Mouse (Mus musculus): ENCODE results near the gene Gna11. TPM values are rescaled to one million over a fixed set of nuclear protein-coding genes. Genes with fewer than 3 reads are reported as not detected.

The Gna11 gene
- polyA plus RNA-seq, 1 experiment from 2014 or later, result 57.4 TPM

DNA sequence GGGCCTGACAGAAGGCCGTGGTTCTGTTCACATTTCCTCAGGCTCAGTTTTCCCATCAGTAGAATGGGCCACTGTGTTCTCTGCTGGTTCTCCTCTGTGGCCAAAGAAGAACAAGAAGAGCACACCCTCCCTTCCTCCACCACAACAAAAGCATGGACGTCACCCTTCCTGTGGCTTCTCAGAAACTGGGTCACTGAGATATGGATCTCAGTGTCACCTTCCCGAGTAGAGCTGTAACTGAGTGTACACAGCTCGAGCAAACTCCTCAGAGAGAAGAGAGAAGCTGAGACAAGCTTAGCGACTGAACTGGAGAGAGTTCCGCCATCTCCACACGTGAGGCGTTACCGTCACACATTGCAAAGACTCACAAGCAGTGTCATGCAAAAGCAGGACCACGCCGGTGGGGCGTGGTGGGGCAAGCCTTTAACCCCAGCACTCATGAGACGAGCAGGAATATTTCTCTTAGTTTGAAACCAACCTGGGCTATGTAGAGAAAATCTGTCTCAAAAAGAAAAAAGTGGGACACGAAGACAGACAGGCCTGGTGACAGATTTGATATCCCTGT is 34.7 kb downstream of the Gna11 start:
- Histone ChIP-seq H3K36me3 (ENCODE audit: control insufficient read depth, insufficient read depth, low read length) (no peaks in the 10 kb centered on the region), H3K4me2 (ENCODE audit: low read length) (no peak overlapping the region), H3K4me3 (ENCODE audit: control insufficient read depth in 1 of 2, insufficient read depth in 1 of 2, low read depth in 1 of 2, low read length in 2 of 2) (no peak overlapping the region), H3K4me1 (ENCODE audit: control insufficient read depth in 2 of 2, insufficient read depth in 2 of 2, low read length in 2 of 2) (no peaks in the 10 kb centered on the region), H3K9me3 (ENCODE audit: control insufficient read depth, low read length) (0 out of 2 replicates have a peak, but pooled peaks cover 4% of the 10 kb centered on the region), H3K27me3 (ENCODE audit: control insufficient read depth, insufficient read depth, low read length) (peaks cover 12% of the 10 kb centered on the region), H3K9ac (ENCODE audit: low read length) (no peak overlapping the region), H3K27ac (replicated peaks in 1 of 2; ENCODE audit: control insufficient read depth in 1 of 2, insufficient read depth in 1 of 2, low read depth in 2 of 2, low read length in 2 of 2) (no peak overlapping the region)
- 76% methylated on average over 14 of the region's 14 CpGs for WGBS
- ATAC-seq (ENCODE audit: insufficient number of reproducible peaks, insufficient read depth, low FRiP score, low read depth), result no peak

DNA sequence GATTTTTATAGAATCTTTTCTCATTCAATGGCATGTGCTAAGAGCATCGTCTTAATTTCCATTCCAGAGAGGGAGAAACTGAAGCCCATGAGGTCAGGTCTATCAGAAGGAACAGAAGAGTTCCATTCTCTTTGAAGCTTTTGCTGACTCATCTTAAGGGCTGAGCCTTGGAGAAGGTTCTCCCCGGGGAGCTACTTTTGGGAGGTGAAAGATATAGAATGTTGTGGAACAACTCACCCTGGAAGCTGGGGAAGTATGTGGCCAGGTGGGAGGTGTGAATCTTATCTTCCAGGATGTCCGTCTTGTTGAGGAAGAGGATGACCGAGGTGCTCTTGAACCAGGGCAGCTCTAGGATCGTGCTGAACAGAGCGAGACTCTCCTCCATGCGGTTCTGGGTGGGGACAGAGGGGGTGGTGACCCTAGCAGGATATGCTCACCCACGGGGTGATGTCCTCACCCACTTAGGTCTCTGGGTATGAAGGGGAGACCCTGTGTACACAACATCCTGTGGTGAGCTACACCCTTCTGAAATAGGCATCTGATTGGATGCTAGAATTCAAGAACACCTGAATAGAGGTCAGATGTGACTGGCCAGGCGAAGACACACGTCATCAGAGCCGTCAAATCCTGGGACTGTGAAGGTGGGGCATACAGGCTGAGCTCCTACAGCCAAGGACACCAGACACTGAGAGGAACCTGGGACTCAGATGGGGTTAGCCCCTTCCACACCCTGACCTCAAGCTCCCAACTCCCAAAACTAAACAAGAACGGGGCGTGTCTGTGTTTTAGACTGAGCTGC is 37.1 kb downstream of the Gna11 start:
- no peak overlapping the region for H3K9ac ChIP-seq (ENCODE audit: low read length)
- H3K4me2 ChIP-seq (ENCODE audit: low read length), result no peak overlapping the region
- no peak for ATAC-seq (ENCODE audit: insufficient number of reproducible peaks, insufficient read depth, low FRiP score, low read depth)
- peaks cover 22% of the 10 kb centered on the region for H3K27me3 ChIP-seq (ENCODE audit: control insufficient read depth, insufficient read depth, low read length)
- no peak overlapping the region for H3K27ac ChIP-seq (replicated peaks in 1 of 2; ENCODE audit: control insufficient read depth in 1 of 2, insufficient read depth in 1 of 2, low read depth in 2 of 2, low read length in 2 of 2)
- no peaks in the 10 kb centered on the region for H3K9me3 ChIP-seq (ENCODE audit: control insufficient read depth, low read length)
- H3K36me3 ChIP-seq (ENCODE audit: control insufficient read depth, insufficient read depth, low read length), result no peaks in the 10 kb centered on the region
- H3K4me1 ChIP-seq (ENCODE audit: control insufficient read depth in 2 of 2, insufficient read depth in 2 of 2, low read length in 2 of 2), result no peaks in the 10 kb centered on the region; a peak in 1 of 4 replicates
- 54% methylated on average over 13 of the region's 13 CpGs for WGBS
- H3K4me3 ChIP-seq (ENCODE audit: control insufficient read depth in 1 of 2, insufficient read depth in 1 of 2, low read depth in 1 of 2, low read length in 2 of 2), result no peak overlapping the region

DNA sequence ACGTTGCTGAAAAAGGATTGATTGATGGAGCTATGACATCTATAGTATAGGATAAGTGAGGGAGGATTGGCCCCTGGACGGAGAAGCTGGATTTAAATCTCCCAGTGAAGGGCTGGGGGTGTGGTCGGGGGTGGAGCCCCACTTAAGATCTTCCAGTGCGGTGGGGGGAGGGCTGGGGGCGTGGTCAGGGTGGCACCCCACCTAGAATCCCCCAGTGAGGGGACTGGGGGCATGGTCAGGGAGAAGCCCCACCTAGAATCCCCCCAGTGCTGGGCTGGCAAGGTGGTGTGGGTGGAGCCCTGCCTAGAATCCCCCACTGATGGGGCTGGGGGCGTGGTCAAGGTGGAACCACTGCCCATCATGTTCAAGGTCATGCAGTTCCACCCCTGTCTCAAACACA is 37.9 kb downstream of the Gna11 start:
- Histone ChIP-seq H3K4me1 (ENCODE audit: control insufficient read depth in 2 of 2, insufficient read depth in 2 of 2, low read length in 2 of 2) (no peaks in the 10 kb centered on the region; a peak in 1 of 4 replicates), H3K27me3 (ENCODE audit: control insufficient read depth, insufficient read depth, low read length) (peaks cover 18% of the 10 kb centered on the region), H3K36me3 (ENCODE audit: control insufficient read depth, insufficient read depth, low read length) (no peaks in the 10 kb centered on the region), H3K4me2 (ENCODE audit: low read length) (no peak overlapping the region), H3K9me3 (ENCODE audit: control insufficient read depth, low read length) (no peaks in the 10 kb centered on the region), H3K9ac (ENCODE audit: low read length) (no peak overlapping the region), H3K4me3 (ENCODE audit: control insufficient read depth in 1 of 2, insufficient read depth in 1 of 2, low read depth in 1 of 2, low read length in 2 of 2) (no peak overlapping the region), H3K27ac (replicated peaks in 1 of 2; ENCODE audit: control insufficient read depth in 1 of 2, insufficient read depth in 1 of 2, low read depth in 2 of 2, low read length in 2 of 2) (no peak overlapping the region)
- 33% methylated on average over 6 of the region's 6 CpGs for WGBS
- ATAC-seq (ENCODE audit: insufficient number of reproducible peaks, insufficient read depth, low FRiP score, low read depth), result no peak

DNA sequence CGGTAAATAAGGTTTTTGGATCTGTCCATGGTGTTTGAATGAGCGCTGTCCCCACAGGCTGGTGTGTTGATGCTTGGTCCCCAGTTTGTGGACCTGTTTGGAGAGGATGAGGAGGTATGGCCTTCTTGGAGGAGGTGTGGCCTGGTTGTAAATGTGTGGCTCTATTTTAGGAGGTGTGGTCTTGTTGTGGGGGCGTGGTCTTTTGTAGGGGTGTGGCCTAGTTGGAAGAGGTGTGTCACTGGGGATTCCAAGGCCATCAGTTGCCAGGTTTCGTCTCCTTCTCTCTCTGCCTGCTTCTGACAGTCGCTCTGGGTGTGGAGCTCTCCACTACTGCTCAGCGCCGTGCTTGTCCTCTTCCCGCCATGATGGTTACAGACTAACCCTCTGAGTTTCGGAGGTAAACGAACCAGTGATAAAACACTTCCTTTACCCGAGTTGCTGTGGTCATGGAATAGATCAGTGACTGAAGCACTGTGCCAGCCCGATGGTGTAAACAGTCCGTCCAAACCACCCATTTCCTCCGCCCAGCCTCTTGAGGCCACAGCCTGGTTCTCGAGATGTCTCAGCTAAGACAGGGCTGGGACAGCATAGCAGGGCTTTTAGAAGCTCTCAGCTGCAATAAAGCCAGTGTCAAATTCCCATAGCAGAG is 39.9 kb downstream of the Gna11 start:
- Histone ChIP-seq H3K4me2 (ENCODE audit: low read length) (no peak overlapping the region), H3K4me1 (ENCODE audit: control insufficient read depth in 2 of 2, insufficient read depth in 2 of 2, low read length in 2 of 2) (no peaks in the 10 kb centered on the region; a peak in 1 of 4 replicates), H3K4me3 (ENCODE audit: control insufficient read depth in 1 of 2, insufficient read depth in 1 of 2, low read depth in 1 of 2, low read length in 2 of 2) (no peak overlapping the region), H3K27me3 (ENCODE audit: control insufficient read depth, insufficient read depth, low read length) (peaks cover 11% of the 10 kb centered on the region), H3K27ac (replicated peaks in 1 of 2; ENCODE audit: control insufficient read depth in 1 of 2, insufficient read depth in 1 of 2, low read depth in 2 of 2, low read length in 2 of 2) (no peak overlapping the region), H3K9me3 (ENCODE audit: control insufficient read depth, low read length) (no peaks in the 10 kb centered on the region), H3K36me3 (ENCODE audit: control insufficient read depth, insufficient read depth, low read length) (no peaks in the 10 kb centered on the region), H3K9ac (ENCODE audit: low read length) (no peak overlapping the region)
- ATAC-seq (ENCODE audit: insufficient number of reproducible peaks, insufficient read depth, low FRiP score, low read depth), result no peak
- 72% methylated on average over 15 of the region's 15 CpGs for WGBS

DNA sequence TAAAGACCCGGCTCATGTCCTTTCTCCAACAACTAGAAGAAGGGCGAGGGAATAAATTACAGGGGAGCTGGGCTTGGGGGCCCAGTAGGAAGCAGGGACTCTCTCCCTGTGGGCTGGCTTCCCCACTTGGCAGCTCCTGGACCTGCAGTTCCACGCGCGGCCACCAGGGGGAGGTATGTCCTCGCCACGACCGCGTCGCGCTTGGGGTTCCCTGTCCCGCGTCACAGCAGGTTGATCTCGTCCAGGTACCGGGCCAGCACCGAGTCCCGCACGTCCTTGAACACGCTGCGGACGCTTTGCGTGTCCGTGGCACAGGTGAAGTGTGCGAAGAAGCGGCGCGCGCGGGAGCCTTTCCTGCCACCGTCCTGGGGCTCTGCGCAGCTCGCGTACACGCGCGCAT is 42.3 kb downstream of the Gna11 start:
- peak overlapping the region; percentile 35 for H3K4me3 ChIP-seq (ENCODE audit: control insufficient read depth in 1 of 2, insufficient read depth in 1 of 2, low read depth in 1 of 2, low read length in 2 of 2)
- no peaks in the 10 kb centered on the region for H3K36me3 ChIP-seq (ENCODE audit: control insufficient read depth, insufficient read depth, low read length)
- peaks cover 11% of the 10 kb centered on the region for H3K27me3 ChIP-seq (ENCODE audit: control insufficient read depth, insufficient read depth, low read length)
- 11% methylated on average over 36 of the region's 36 CpGs for WGBS
- no peaks in the 10 kb centered on the region; a peak in 1 of 4 replicates for H3K4me1 ChIP-seq (ENCODE audit: control insufficient read depth in 2 of 2, insufficient read depth in 2 of 2, low read length in 2 of 2)
- ATAC-seq (ENCODE audit: insufficient number of reproducible peaks, insufficient read depth, low FRiP score, low read depth), result 0 out of 2 replicates have a peak, but pooled peaks have one; percentile 34
- H3K27ac ChIP-seq (replicated peaks in 1 of 2; ENCODE audit: control insufficient read depth in 1 of 2, insufficient read depth in 1 of 2, low read depth in 2 of 2, low read length in 2 of 2), result no peak overlapping the region
- no peaks in the 10 kb centered on the region for H3K9me3 ChIP-seq (ENCODE audit: control insufficient read depth, low read length)
- H3K4me2 ChIP-seq (ENCODE audit: low read length), result peak overlapping the region; percentile 69
- peak overlapping the region; percentile 48 for H3K9ac ChIP-seq (ENCODE audit: low read length)

DNA sequence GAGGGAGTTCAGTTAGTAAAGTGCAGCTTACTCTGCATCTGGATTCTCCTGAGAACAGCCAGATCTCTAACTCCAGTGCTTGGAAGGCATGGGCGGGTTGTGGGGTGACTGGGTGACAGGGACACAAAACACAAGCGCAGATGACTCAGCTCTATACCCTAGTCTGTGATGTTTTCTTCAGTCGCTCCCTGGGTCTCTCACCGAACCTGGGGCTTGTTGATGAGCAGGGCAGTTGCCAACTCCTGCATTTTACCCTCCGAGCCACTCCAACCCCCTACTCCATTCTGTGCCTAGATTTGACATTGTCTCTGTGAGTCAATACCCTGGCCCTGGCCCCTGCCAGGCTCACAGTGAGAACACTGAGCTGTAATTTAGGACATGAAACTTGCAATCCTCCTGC is 43.1 kb downstream of the Gna11 start:
- 81% methylated on average over 5 of the region's 5 CpGs for WGBS
- ATAC-seq (ENCODE audit: insufficient number of reproducible peaks, insufficient read depth, low FRiP score, low read depth), result no peak
- no peak overlapping the region for H3K27ac ChIP-seq (replicated peaks in 1 of 2; ENCODE audit: control insufficient read depth in 1 of 2, insufficient read depth in 1 of 2, low read depth in 2 of 2, low read length in 2 of 2)

DNA sequence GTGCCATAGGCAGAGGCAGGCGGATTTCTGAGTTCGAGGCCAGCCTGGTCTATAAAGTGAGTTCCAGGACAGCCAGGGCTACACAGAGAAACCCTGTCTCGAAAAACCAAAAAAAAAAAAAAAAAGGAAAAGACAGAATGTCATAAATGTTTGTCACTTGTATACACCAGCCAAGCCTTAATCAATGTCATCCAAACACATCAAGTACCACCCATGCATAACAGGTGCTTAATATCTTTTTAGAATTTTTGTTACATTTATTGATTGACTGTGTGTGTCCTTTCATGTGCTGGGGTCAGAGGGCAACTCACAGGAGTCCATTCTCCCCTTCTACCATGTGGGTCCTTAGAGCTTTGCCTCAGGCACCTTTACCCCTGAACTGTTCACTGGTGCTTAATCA is 45.0 kb downstream of the Gna11 start, which contains the start of gene S1pr4:
Gene S1pr4, minus strand, starts transcription at position 101 of the 400 bp plus-strand sequence.
- Histone ChIP-seq H3K9me3 (ENCODE audit: control insufficient read depth, low read length) (no peaks in the 10 kb centered on the region), H3K4me1 (ENCODE audit: control insufficient read depth in 2 of 2, insufficient read depth in 2 of 2, low read length in 2 of 2) (peaks cover 5% of the 10 kb centered on the region in 2 experiments; a peak in 3 of 4 replicates), H3K9ac (ENCODE audit: low read length) (no peak within 1 kb of the TSS), H3K4me3 (ENCODE audit: control insufficient read depth in 1 of 2, insufficient read depth in 1 of 2, low read depth in 1 of 2, low read length in 2 of 2) (no peak within 1 kb of the TSS), H3K27me3 (ENCODE audit: control insufficient read depth, insufficient read depth, low read length) (peaks cover 11% of the 10 kb centered on the region), H3K36me3 (ENCODE audit: control insufficient read depth, insufficient read depth, low read length) (no peaks in the 10 kb centered on the region), H3K4me2 (ENCODE audit: low read length) (no peak within 1 kb of the TSS), H3K27ac (replicated peaks in 1 of 2; ENCODE audit: control insufficient read depth in 1 of 2, insufficient read depth in 1 of 2, low read depth in 2 of 2, low read length in 2 of 2) (no peak within 1 kb of the TSS)
- WGBS, result 83% methylated on average over 3 of the region's 3 CpGs
- no peak for ATAC-seq (ENCODE audit: insufficient number of reproducible peaks, insufficient read depth, low FRiP score, low read depth)

More for the DNA sequence above, 43.1 kb downstream of the Gna11 start:
- Histone ChIP-seq H3K4me2 (ENCODE audit: low read length) (no peak overlapping the region), H3K4me3 (ENCODE audit: control insufficient read depth in 1 of 2, insufficient read depth in 1 of 2, low read depth in 1 of 2, low read length in 2 of 2) (no peak overlapping the region), H3K36me3 (ENCODE audit: control insufficient read depth, insufficient read depth, low read length) (no peaks in the 10 kb centered on the region), H3K4me1 (ENCODE audit: control insufficient read depth in 2 of 2, insufficient read depth in 2 of 2, low read length in 2 of 2) (no peaks in the 10 kb centered on the region; a peak in 1 of 4 replicates), H3K9ac (ENCODE audit: low read length) (no peak overlapping the region), H3K27me3 (ENCODE audit: control insufficient read depth, insufficient read depth, low read length) (peaks cover 11% of the 10 kb centered on the region), H3K9me3 (ENCODE audit: control insufficient read depth, low read length) (no peaks in the 10 kb centered on the region)
